ENCODE assay signal across 8 mouse cellular contexts in the genomic region with DNA sequence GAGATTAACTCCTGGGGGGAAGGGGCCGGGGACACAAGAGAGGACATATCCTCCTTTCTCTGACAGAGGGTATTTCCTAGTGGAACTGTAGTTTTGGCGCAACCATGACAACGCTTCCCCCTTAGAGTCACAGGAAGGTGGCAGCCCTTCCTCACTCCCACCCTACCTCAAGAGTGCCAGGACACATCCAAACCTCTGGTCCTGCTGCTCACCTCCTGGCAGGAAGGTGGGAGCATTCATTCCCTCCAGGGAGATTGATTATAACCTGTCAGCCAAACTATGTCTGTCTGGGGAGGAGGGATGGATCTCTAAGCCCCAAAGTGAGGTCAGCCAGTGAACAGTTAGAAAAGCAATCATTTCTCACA. TPM values are rescaled to one million over a fixed set of nuclear protein-coding genes. Genes with fewer than 3 reads are reported as not detected.
DNase-seq lines count a peak whose midpoint lies in the region; ATAC-seq and TF ChIP-seq lines count a peak whose summit lies in the region.

No protein-coding gene starts in this region.

- WGBS in embryonic facial prominence, embryonic 15.5 days = 60% methylated on average over 3 of the region's 3 CpGs
- 62% methylated on average over 3 of the region's 3 CpGs for WGBS in hindbrain, postnatal 0 days
- WGBS in liver, embryonic 14.5 days (ENCODE audit: insufficient replicate concordance) = 24% methylated on average over 3 of the region's 3 CpGs
- WGBS in stomach, embryonic 16.5 days = 62% methylated on average over 3 of the region's 3 CpGs

- H3K27ac ChIP-seq in left cerebral cortex, adult 2 months = peak overlapping the region; percentile 98
- H3K27ac ChIP-seq in embryonic facial prominence, embryonic 15.5 days (replicated peaks) = no peak overlapping the region; the same call in 1 of the 2 replicates
- H3K27ac ChIP-seq in hindbrain, postnatal 0 days = peak overlapping the region; percentile 94; the same call in 1 of the 2 replicates
- no peak overlapping the region for H3K27ac ChIP-seq in liver, embryonic 14.5 days
- peak overlapping the region; percentile 100 for H3K27ac ChIP-seq in stomach, embryonic 16.5 days (ENCODE audit: low read length)

- ATAC-seq in embryonic facial prominence, embryonic 15.5 days (ENCODE audit: insufficient number of reproducible peaks, low FRiP score, low TSS enrichment, low read depth) = no peak
- no peak for ATAC-seq in hindbrain, postnatal 0 days
- no peak for ATAC-seq in liver, embryonic 14.5 days (ENCODE audit: insufficient read depth)
- no peak for ATAC-seq in stomach, embryonic 16.5 days (ENCODE audit: insufficient read depth, low FRiP score)
- ATAC-seq in frontal cortex, adult (ENCODE audit: low TSS enrichment) = no peak

- no peak for TF ChIP-seq CTCF in left cerebral cortex, adult 2 months (IDR thresholded peaks at IDR 0.05)
- no peak for TF ChIP-seq CTCF in hindbrain, postnatal 0 days (IDR thresholded peaks at IDR 0.05; ENCODE audit: low read depth)
- no peak for TF ChIP-seq CTCF in liver, embryonic 14.5 days (IDR thresholded peaks at IDR 0.05; ENCODE audit: low read depth)

- H3K27me3 ChIP-seq in embryonic facial prominence, embryonic 15.5 days = peaks cover 4% of the 10 kb centered on the region; the same call in 1 of the 2 replicates
- H3K27me3 ChIP-seq in hindbrain, postnatal 0 days (ENCODE audit: insufficient read depth, low read length) = no peaks in the 10 kb centered on the region
- H3K27me3 ChIP-seq in liver, embryonic 14.5 days (ENCODE audit: control insufficient read depth, insufficient read depth, low read length) = peaks cover 41% of the 10 kb centered on the region
- H3K27me3 ChIP-seq in stomach, embryonic 16.5 days (ENCODE audit: control insufficient read depth, insufficient read depth, low read length) = no peaks in the 10 kb centered on the region

- TF ChIP-seq EP300 in liver, embryonic 14.5 days (IDR thresholded peaks at IDR 0.05; ENCODE audit: low read depth) = no peak

- H3K4me3 ChIP-seq in left cerebral cortex, adult 2 months = peak overlapping the region; percentile 86; the same call in 1 of the 2 replicates
- no peak overlapping the region for H3K4me3 ChIP-seq in embryonic facial prominence, embryonic 15.5 days (replicated peaks)
- H3K4me3 ChIP-seq in hindbrain, postnatal 0 days (ENCODE audit: low read length) = peak overlapping the region; percentile 50
- H3K4me3 ChIP-seq in liver, embryonic 14.5 days (ENCODE audit: insufficient read depth in 1 of 2, low read depth in 2 of 2, low read length in 2 of 2) = no peak overlapping the region
- peak overlapping the region; percentile 78; the same call in 1 of the 2 replicates for H3K4me3 ChIP-seq in stomach, embryonic 16.5 days (replicated peaks; ENCODE audit: low read length)

- no peaks in the 10 kb centered on the region for H3K9me3 ChIP-seq in embryonic facial prominence, embryonic 15.5 days (replicated peaks)
- no peaks in the 10 kb centered on the region for H3K9me3 ChIP-seq in hindbrain, postnatal 0 days (ENCODE audit: low read length)
- H3K9me3 ChIP-seq in liver, embryonic 14.5 days (ENCODE audit: control insufficient read depth, low read length) = no peaks in the 10 kb centered on the region
- H3K9me3 ChIP-seq in stomach, embryonic 16.5 days (replicated peaks; ENCODE audit: control insufficient read depth, low read length) = no peaks in the 10 kb centered on the region

- no peak for DNase-seq in left cerebral cortex, adult 2 months (ENCODE audit: extremely low spot score in 1 of 2, low spot score in 2 of 2)
- no peak for DNase-seq in left cerebral cortex, postnatal 36 days (ENCODE audit: low spot score in 2 of 2)
- no peak for DNase-seq in hindbrain, postnatal 0 days (ENCODE audit: low spot score)
- DNase-seq in liver, embryonic 14.5 days (ENCODE audit: low read depth in 3 of 3, low spot score in 3 of 3) = no peak
- no peak for DNase-seq in ovary, postnatal 36 days (ENCODE audit: low spot score)

- no peak overlapping the region for H3K9ac ChIP-seq in embryonic facial prominence, embryonic 15.5 days
- peak overlapping the region; percentile 74; the same call in 1 of the 2 replicates for H3K9ac ChIP-seq in hindbrain, postnatal 0 days (replicated peaks; ENCODE audit: low read length)
- no peak overlapping the region for H3K9ac ChIP-seq in liver, embryonic 14.5 days (replicated peaks)
- peak overlapping the region; percentile 84; the same call in 1 of the 2 replicates for H3K9ac ChIP-seq in stomach, embryonic 16.5 days (ENCODE audit: low read length)

- H3K36me3 ChIP-seq in embryonic facial prominence, embryonic 15.5 days = no peaks in the 10 kb centered on the region
- H3K36me3 ChIP-seq in hindbrain, postnatal 0 days (ENCODE audit: insufficient read depth, low read length) = no peaks in the 10 kb centered on the region
- H3K36me3 ChIP-seq in liver, embryonic 14.5 days (replicated peaks; ENCODE audit: control insufficient read depth, insufficient read depth, low read depth) = no peaks in the 10 kb centered on the region
- H3K36me3 ChIP-seq in stomach, embryonic 16.5 days (ENCODE audit: control insufficient read depth, insufficient read depth, low read length) = no peaks in the 10 kb centered on the region

- intact Hi-C loops in left cerebral cortex, adult 2 months (cut with DNase I) = loop anchor here (2.0 kb wide), 1 partner anchor 63 kb away; no protein-coding TSS in a partner anchor
- intact Hi-C loops in left cerebral cortex, postnatal 36 days (cut with DNase I) = no loop called here

- H3K4me2 ChIP-seq in embryonic facial prominence, embryonic 15.5 days (replicated peaks) = peak overlapping the region; percentile 95
- peak overlapping the region; percentile 90 for H3K4me2 ChIP-seq in hindbrain, postnatal 0 days (ENCODE audit: low read depth, low read length)
- H3K4me2 ChIP-seq in liver, embryonic 14.5 days (ENCODE audit: low read depth) = peak overlapping the region; percentile 60
- peak overlapping the region; percentile 86 for H3K4me2 ChIP-seq in stomach, embryonic 16.5 days (ENCODE audit: low read depth, low read length)

- H3K4me1 ChIP-seq in embryonic facial prominence, embryonic 15.5 days = peaks cover 33% of the 10 kb centered on the region
- H3K4me1 ChIP-seq in hindbrain, postnatal 0 days (ENCODE audit: insufficient read depth, low read length) = peaks cover 6% of the 10 kb centered on the region; the same call in 1 of the 2 replicates
- peaks cover 0 to 3% of the 10 kb centered on the region in 2 experiments; a peak in 2 of 4 replicates for H3K4me1 ChIP-seq in liver, embryonic 14.5 days (replicated peaks; ENCODE audit: control insufficient read depth in 2 of 2, insufficient read depth in 2 of 2, low read length in 1 of 2)
- peaks cover 11% of the 10 kb centered on the region for H3K4me1 ChIP-seq in stomach, embryonic 16.5 days (ENCODE audit: control insufficient read depth, insufficient read depth, low read length)

RNA-seq across cellular contexts. Expression of a gene that starts 2.4 kb away (rescaled TPM):
- total RNA-seq in left cerebral cortex, adult 2 months (2021) = 100 to 1,000 TPM; 127 to 159 TPM
- 100 to 1,000 TPM in 1 of 2 experiments, 10 to 100 TPM in 1; 94.0 to 104 TPM for total RNA-seq in left cerebral cortex, postnatal 36 days (2021)
- polyA plus RNA-seq in embryonic facial prominence, embryonic 15.5 days (2015; fragmentation: Nextera tagmentation; extraction: Ambion mirVana) = 23.4 and 27.4 TPM in 2 replicates
- 3.8 and 7.7 TPM in 2 replicates for total RNA-seq in hindbrain, postnatal 0 days (2014; rRNA removed)
- polyA plus RNA-seq in hindbrain, postnatal 0 days (2015; fragmentation: Nextera tagmentation; extraction: Ambion mirVana) = 6.0 and 6.4 TPM in 2 replicates
- 2.1 and 2.3 TPM in 2 replicates for polyA plus RNA-seq in liver, embryonic 14.5 days (2012; rRNA removed)
- polyA plus RNA-seq in liver, embryonic 14.5 days (2014; fragmentation: Nextera tagmentation; extraction: Ambion mirVana) = 5.2 and 5.3 TPM in 2 replicates
- 39.6 and 47.5 TPM in 2 replicates for polyA plus RNA-seq in stomach, embryonic 16.5 days (2015; fragmentation: Nextera tagmentation; extraction: Ambion mirVana)

Comparison
In these comparisons a context has a peak if more than half of its experiments do, and no peak if none do; other contexts are left out.
1. H3K27ac ChIP-seq: peak in left cerebral cortex, adult 2 months (single experiment), hindbrain, postnatal 0 days (single experiment) and stomach, embryonic 16.5 days (single experiment); none in embryonic facial prominence, embryonic 15.5 days (single experiment) and liver, embryonic 14.5 days (single experiment).
2. H3K4me3 ChIP-seq: peak in left cerebral cortex, adult 2 months (single experiment), hindbrain, postnatal 0 days (single experiment) and stomach, embryonic 16.5 days (single experiment); none in embryonic facial prominence, embryonic 15.5 days (single experiment) and liver, embryonic 14.5 days (0 of 2).
3. H3K9ac ChIP-seq: peak in hindbrain, postnatal 0 days (single experiment) and stomach, embryonic 16.5 days (single experiment); none in embryonic facial prominence, embryonic 15.5 days (single experiment) and liver, embryonic 14.5 days (single experiment).
4. Peak in every context shown above with its lines, with median percentiles within 50 percentile points of each other: H3K4me2 ChIP-seq.